Mouse (Mus musculus) activated CD4-positive, CD25-positive, alpha-beta regulatory T cell, adult 9 weeks (primary cell): ENCODE measurements around the gene Hist1h2ap. TPM values are rescaled to one million over a fixed set of nuclear protein-coding genes. Genes with fewer than 3 reads are reported as not detected.

Source experiments
- polyA plus RNA-seq: library from polyadenylated mRNA; unstranded; fragments of 100-300 nt; shearing (Covaris generic); gene quantifications from one replicate; pipeline ENCODE4 v1.2.1, GENCODE M21; 2017

The Hist1h2ap gene
- polyA plus RNA-seq: 122 TPM

GRCm38 (mm10) chr13:21833461-21833860 lies at the start of gene Hist1h2ap, which contains the start of gene Hist1h2br:
TSS of gene Hist1h2ap (minus strand) at chr13:21833507.
TSS of gene Hist1h2br (plus strand) at chr13:21833743.

DNA sequence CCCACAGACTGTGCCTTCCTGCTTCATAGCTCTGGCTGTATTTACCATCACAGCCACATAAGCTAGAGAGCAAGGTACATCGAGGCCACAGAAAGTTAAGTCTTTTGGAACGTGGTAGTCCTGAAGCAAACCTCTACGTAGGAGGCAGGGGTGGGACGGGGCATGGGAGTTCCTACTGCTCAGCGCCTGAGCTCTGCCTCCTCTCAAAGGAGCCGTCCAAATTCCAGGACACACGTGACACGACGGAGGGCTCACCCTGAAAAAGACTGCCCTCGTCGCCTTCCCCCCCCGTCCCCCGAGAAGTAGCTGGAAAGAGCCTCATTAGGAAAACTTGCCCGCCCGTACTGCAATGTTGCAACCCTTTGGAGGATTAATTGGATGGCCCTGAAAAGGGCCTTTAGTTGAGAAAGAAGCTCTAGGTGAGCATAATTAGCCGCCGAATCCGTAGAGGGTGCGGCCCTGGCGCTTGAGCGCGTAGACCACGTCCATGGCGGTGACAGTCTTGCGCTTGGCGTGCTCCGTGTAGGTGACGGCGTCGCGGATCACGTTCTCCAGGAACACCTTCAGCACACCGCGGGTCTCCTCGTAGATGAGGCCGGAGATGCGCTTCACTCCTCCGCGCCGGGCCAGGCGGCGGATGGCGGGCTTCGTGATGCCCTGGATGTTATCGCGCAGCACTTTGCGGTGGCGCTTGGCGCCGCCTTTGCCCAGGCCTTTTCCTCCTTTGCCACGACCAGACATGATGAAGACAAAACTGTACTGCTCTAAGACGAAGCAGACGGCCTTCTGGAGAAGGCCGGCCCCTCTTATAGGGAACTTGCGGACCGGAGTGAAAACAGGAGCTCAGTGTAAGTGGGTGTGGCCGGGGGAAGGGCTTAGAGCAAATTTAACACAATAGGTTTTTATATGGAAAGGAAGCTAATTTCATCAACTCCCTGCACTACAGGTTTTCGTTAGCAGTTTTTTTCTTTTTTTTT lies 1.6 kb downstream of the Hist1h2ap start, which contains the start of gene Hist1h4n:
Hist1h4n (minus strand) TSS at position 779 of the 977 bp plus-strand sequence.

DNA sequence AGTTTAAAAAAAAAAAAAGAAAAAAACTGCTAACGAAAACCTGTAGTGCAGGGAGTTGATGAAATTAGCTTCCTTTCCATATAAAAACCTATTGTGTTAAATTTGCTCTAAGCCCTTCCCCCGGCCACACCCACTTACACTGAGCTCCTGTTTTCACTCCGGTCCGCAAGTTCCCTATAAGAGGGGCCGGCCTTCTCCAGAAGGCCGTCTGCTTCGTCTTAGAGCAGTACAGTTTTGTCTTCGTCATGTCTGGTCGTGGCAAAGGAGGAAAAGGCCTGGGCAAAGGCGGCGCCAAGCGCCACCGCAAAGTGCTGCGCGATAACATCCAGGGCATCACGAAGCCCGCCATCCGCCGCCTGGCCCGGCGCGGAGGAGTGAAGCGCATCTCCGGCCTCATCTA lies 21.8 kb downstream of the Hist1h2ap start, which contains the start of gene Hist1h4m:
Hist1h4m (plus strand) TSS at position 208 of the 400 bp plus-strand sequence.

GRCm38 (mm10) chr13:21810073-21810472 lies 23.2 kb downstream of the Hist1h2ap start, which contains the start of the genes Hist1h2bq and Hist1h2ao:
TSS of gene Hist1h2bq (minus strand) at chr13:21810197.
TSS of gene Hist1h2ao (plus strand) at chr13:21810465.

GRCm38 (mm10) chr13:21786899-21787629 lies 46.2 kb downstream of the Hist1h2ap start, which contains the start of the genes Hist1h2an and Hist1h2bp:
TSS of gene Hist1h2an (minus strand) at chr13:21787218.
TSS of gene Hist1h2bp (plus strand) at chr13:21787461.

DNA sequence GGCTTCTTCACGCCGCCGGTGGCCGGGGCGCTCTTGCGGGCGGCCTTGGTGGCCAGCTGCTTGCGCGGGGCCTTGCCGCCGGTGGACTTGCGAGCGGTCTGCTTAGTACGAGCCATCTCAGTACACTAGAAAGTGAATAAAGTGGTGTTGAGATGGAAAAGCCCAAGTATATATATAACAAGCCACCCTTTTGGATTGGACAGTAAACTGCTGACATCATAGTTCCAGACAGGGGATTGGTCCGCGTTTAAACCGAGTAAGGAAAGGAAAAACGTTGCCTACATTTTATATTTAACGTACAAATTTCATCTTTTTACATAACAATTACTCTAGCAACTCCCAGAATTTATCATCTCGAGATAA lies 50.1 kb downstream of the Hist1h2ap start, which contains the start of gene Hist1h3i:
Hist1h3i (minus strand) TSS at position 116 of the 363 bp plus-strand sequence.

Other genes starting within 250 kb of the Hist1h2ap start
- gene Olfr1362, start 219.5 kb downstream of the Hist1h2ap start, polyA plus RNA-seq: not detected
- not detected for gene Olfr11, start 191.0 kb downstream of the Hist1h2ap start, polyA plus RNA-seq
- gene Olfr1361, start 170.1 kb downstream of the Hist1h2ap start, polyA plus RNA-seq: not detected
- not detected for gene Olfr1360, start 156.1 kb downstream of the Hist1h2ap start, polyA plus RNA-seq
- not detected for gene Olfr1359, start 135.4 kb downstream of the Hist1h2ap start, polyA plus RNA-seq
- gene Hist1h2bl, start 117.4 kb downstream of the Hist1h2ap start, polyA plus RNA-seq: not detected
- not detected for gene Hist1h2ai, start 117.1 kb downstream of the Hist1h2ap start, polyA plus RNA-seq
- not detected for gene Hist1h3h, start 115.8 kb downstream of the Hist1h2ap start, polyA plus RNA-seq
- gene Hist1h2bm, start 111.5 kb downstream of the Hist1h2ap start, polyA plus RNA-seq: 0.72 TPM
- gene Hist1h4j, start 98.4 kb downstream of the Hist1h2ap start, polyA plus RNA-seq: 0.42 TPM
- gene Hist1h4k, start 83.0 kb downstream of the Hist1h2ap start, polyA plus RNA-seq: 15.6 TPM
- gene Hist1h2ak, start 79.7 kb downstream of the Hist1h2ap start, polyA plus RNA-seq: 2.0 TPM
- gene Hist1h2bn, start 79.4 kb downstream of the Hist1h2ap start, polyA plus RNA-seq: 2.6 TPM
- gene Hist1h1b, start 52.9 kb downstream of the Hist1h2ap start, polyA plus RNA-seq: 10.2 TPM
- not detected for gene Hist1h3i, start 50.1 kb downstream of the Hist1h2ap start, polyA plus RNA-seq
- not detected for gene Hist1h2an, start 46.3 kb downstream of the Hist1h2ap start, polyA plus RNA-seq
- gene Hist1h2bp, start 46.0 kb downstream of the Hist1h2ap start, polyA plus RNA-seq: 1.8 TPM
- gene Hist1h2bq, start 23.3 kb downstream of the Hist1h2ap start, polyA plus RNA-seq: 9.2 TPM
- gene Hist1h2ao, start 23.0 kb downstream of the Hist1h2ap start, polyA plus RNA-seq: not detected
- 32.8 TPM for gene Hist1h4m, start 21.8 kb downstream of the Hist1h2ap start, polyA plus RNA-seq
- 20.2 TPM for gene Hist1h4n, start 1.3 kb downstream of the Hist1h2ap start, polyA plus RNA-seq
- 8.9 TPM for gene Hist1h2br, start 236 bp upstream of the Hist1h2ap start, polyA plus RNA-seq
- gene Zfp184, start 111.6 kb upstream of the Hist1h2ap start, polyA plus RNA-seq: 0.32 TPM
- gene Pom121l2, start 147.7 kb upstream of the Hist1h2ap start, polyA plus RNA-seq: not detected
- 0.23 TPM for gene Prss16, start 176.2 kb upstream of the Hist1h2ap start, polyA plus RNA-seq
- not detected for gene Hist1h2ah, start 202.1 kb upstream of the Hist1h2ap start, polyA plus RNA-seq
- gene Hist1h2bk, start 202.4 kb upstream of the Hist1h2ap start, polyA plus RNA-seq: not detected
- 17.7 TPM for gene Hist1h4i, start 207.9 kb upstream of the Hist1h2ap start, polyA plus RNA-seq
- 1.4 TPM for gene Hist1h2ag, start 209.4 kb upstream of the Hist1h2ap start, polyA plus RNA-seq
- 3.6 TPM for gene Hist1h2bj, start 209.7 kb upstream of the Hist1h2ap start, polyA plus RNA-seq